Mouse (Mus musculus) forebrain, embryonic 11.5 days (tissue): ENCODE measurements at regions not wholly inside any gene's neighbourhood (a gene's known extent, or its start where the extent isn't known, plus 50 kb on each side); places are given as distances from the start of the nearest gene placed in this dataset.

Source experiments
- ATAC-seq: fragments of 200-750 bp; cut with Nextera tagmentation; replicated peaks from 2 replicates; pipeline ENCODE4 v1.8.0; 2017; ENCODE audit warnings: moderate TSS enrichment; ENCODE audit not compliant: low FRiP score
- DNase-seq: peaks from one replicate; pipeline ENCODE4 v3.0.0-alpha.2; 2017; ENCODE audit warnings: low spot score
- H3K27ac ChIP-seq: fragments of 300-500 bp; sonication (generic); 2 replicates; pipeline ENCODE4 v1.5.1; 2014; ENCODE audit warnings: low read depth, low read length
- H3K27me3 ChIP-seq: fragments of 300-500 bp; sonication (generic); 2 replicates; pipeline ENCODE4 v1.6.1; 2014; ENCODE audit warnings: mild to moderate bottlenecking, low read length, mixed read lengths; ENCODE audit not compliant: control insufficient read depth, insufficient read depth
- H3K36me3 ChIP-seq: fragments of 300-500 bp; sonication (generic); 2 replicates; pipeline ENCODE4 v1.6.1; 2014; ENCODE audit warnings: mild to moderate bottlenecking, low read length, moderate library complexity, mixed read lengths; ENCODE audit not compliant: control insufficient read depth, insufficient read depth
- H3K4me1 ChIP-seq: fragments of 300-500 bp; sonication (generic); replicated peaks from 2 replicates; pipeline ENCODE4 v1.6.1; 2014; ENCODE audit warnings: low read length, mixed read lengths; ENCODE audit not compliant: control insufficient read depth, insufficient read depth
- H3K4me2 ChIP-seq: fragments of 300-500 bp; sonication (generic); 2 replicates; pipeline ENCODE4 v1.6.1; 2014; ENCODE audit warnings: low read depth, mild to moderate bottlenecking, low read length, moderate library complexity, mixed read lengths; ENCODE audit not compliant: severe bottlenecking
- H3K4me3 ChIP-seq: fragments of 300-500 bp; sonication (generic); 2 replicates; pipeline ENCODE4 v1.5.1; 2014; ENCODE audit warnings: low read depth, low read length
- H3K9ac ChIP-seq: fragments of 300-500 bp; sonication (generic); 2 replicates; pipeline ENCODE4 v1.6.1; 2014; ENCODE audit warnings: low read length
- H3K9me3 ChIP-seq: fragments of 300-500 bp; sonication (generic); 2 replicates; pipeline ENCODE4 v1.6.1; 2016; ENCODE audit warnings: low read length, mixed read lengths; ENCODE audit not compliant: control insufficient read depth
- WGBS: fragments of 180-500 bp; shearing (Covaris S2); extraction: QIAGEN DNeasy Blood & Tissue Kit; methylation state at CpG from one replicate; pipeline ENCODE4 v1.1.7; 2014; 5-methylcytosine and 5-hydroxymethylcytosine counted together

- H3K4me3 ChIP-seq, result no peak overlapping the region
- no peaks in the 10 kb centered on the region for H3K36me3 ChIP-seq
- WGBS, result 78% methylated on average over 2 of the region's 2 CpGs
- no peaks in the 10 kb centered on the region for H3K27me3 ChIP-seq
- H3K9me3 ChIP-seq, result no peaks in the 10 kb centered on the region
- H3K9ac ChIP-seq, result no peak overlapping the region
- H3K4me2 ChIP-seq, result no peak overlapping the region
- no peak for DNase-seq
- no peak for ATAC-seq
- H3K27ac ChIP-seq, result no peak overlapping the region
- H3K4me1 ChIP-seq, result no peaks in the 10 kb centered on the region
Measured at GRCm38 (mm10) chr6:148647423-148648390, 183.6 kb downstream of the Ipo8 start.

- Histone ChIP-seq H3K4me1 (no peaks in the 10 kb centered on the region), H3K9me3 (no peaks in the 10 kb centered on the region), H3K27me3 (no peaks in the 10 kb centered on the region), H3K9ac (no peak overlapping the region), H3K36me3 (no peaks in the 10 kb centered on the region), H3K4me3 (no peak overlapping the region), H3K4me2 (no peak overlapping the region), H3K27ac (no peak overlapping the region)
- 70% methylated on average over 1 of the region's 1 CpGs for WGBS
- DNase-seq, result no peak
- ATAC-seq, result no peak
Measured at GRCm38 (mm10) chr6:148640595-148640994, 190.7 kb downstream of the Ipo8 start.

DNA sequence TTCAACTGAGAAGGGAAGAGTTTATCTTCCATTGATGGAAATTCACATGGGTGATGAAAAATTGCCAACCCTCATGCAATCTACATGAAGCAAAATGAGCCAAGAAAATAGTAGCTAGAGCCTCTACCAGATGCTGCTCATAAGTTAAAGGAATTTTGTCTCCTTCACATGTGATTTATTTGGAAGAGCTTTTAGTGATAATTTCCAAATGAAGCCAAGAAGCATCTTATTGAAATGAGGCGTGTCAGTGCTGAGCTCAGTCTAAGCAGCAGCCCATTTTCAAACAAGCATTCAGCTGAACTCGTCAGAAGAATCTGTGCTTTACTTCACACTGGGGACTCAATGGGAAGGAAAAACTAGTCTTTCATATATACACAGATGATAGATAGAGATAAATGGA is 190.0 kb upstream of the Tmtc1 start:
- no peak for ATAC-seq
- H3K4me1 ChIP-seq, result no peaks in the 10 kb centered on the region
- no peak overlapping the region for H3K27ac ChIP-seq
- H3K36me3 ChIP-seq, result no peaks in the 10 kb centered on the region
- DNase-seq, result no peak
- H3K9me3 ChIP-seq, result no peaks in the 10 kb centered on the region
- no peak overlapping the region for H3K9ac ChIP-seq
- H3K4me3 ChIP-seq, result no peak overlapping the region
- H3K4me2 ChIP-seq, result no peak overlapping the region
- 87% methylated on average over 2 of the region's 2 CpGs for WGBS
- H3K27me3 ChIP-seq, result no peaks in the 10 kb centered on the region

DNA sequence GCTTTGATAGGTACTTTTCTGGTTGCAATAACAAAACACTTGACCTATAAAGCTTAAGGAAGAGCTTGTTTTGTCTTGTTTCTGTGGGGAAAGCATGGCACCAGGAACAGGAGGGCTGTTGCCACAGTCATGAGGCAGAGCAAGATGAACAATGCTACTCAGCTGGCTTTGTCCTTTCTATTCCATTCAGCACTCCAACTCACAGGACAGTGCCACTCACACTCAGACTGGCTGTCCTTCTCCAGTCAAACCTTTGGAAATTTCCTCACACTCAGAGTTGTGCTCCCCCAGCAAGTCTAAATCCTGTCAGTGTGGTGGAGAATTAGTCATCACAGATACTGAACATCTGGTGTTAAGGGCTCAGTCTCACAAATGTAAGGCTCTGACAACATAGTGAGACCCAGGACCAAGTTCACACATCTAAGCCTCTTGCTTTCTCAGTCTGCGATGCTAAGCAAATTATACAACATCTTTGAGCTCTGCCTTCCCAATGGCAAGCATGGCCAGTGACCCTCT is 183.0 kb upstream of the Tmtc1 start:
- no peaks in the 10 kb centered on the region for H3K36me3 ChIP-seq
- 93% methylated on average over 1 of the region's 1 CpGs for WGBS
- DNase-seq (no peak), ATAC-seq (no peak)
- no peaks in the 10 kb centered on the region for H3K9me3 ChIP-seq
- H3K27me3 ChIP-seq, result no peaks in the 10 kb centered on the region
- no peaks in the 10 kb centered on the region for H3K4me1 ChIP-seq
- no peak overlapping the region for H3K4me3 ChIP-seq
- no peak overlapping the region for H3K4me2 ChIP-seq
- H3K9ac ChIP-seq, result no peak overlapping the region
- H3K27ac ChIP-seq, result no peak overlapping the region

DNA sequence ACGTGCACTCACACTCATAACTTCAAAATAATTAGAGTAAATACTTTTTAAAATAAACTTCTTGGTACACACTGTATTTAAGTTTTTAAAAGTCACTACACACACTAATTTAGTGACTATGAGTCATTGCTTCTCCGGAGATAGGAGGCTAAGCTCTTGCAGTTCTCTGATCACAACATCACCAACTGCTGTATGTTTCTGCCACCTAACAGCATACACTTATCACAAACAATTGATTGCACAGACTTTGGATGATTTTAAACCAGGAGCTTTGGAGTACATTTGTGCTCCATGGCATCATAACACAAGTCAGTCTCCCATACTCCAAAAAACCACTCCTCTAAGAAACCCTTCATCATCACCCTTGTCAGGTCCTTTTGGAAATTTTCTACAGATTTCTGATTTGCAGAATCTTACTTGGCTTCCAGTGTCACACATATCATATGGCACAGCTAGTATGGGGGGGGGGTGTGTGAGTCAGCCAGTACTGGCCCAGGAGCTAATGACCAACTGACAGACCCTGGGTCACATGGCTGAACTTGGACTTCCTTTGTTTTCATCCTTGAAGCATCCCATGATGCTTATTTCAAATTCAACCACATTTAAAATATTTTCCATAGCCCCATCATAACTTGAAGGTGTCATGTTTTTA is 179.1 kb upstream of the Tmtc1 start:
- no peaks in the 10 kb centered on the region for H3K4me1 ChIP-seq
- no peak overlapping the region for H3K4me3 ChIP-seq
- DNase-seq (no peak), ATAC-seq (no peak)
- WGBS, result 91% methylated on average over 2 of the region's 2 CpGs
- H3K36me3 ChIP-seq, result no peaks in the 10 kb centered on the region
- H3K27me3 ChIP-seq, result no peaks in the 10 kb centered on the region
- no peak overlapping the region for H3K9ac ChIP-seq
- no peaks in the 10 kb centered on the region for H3K9me3 ChIP-seq
- H3K4me2 ChIP-seq, result no peak overlapping the region
- no peak overlapping the region for H3K27ac ChIP-seq

DNA sequence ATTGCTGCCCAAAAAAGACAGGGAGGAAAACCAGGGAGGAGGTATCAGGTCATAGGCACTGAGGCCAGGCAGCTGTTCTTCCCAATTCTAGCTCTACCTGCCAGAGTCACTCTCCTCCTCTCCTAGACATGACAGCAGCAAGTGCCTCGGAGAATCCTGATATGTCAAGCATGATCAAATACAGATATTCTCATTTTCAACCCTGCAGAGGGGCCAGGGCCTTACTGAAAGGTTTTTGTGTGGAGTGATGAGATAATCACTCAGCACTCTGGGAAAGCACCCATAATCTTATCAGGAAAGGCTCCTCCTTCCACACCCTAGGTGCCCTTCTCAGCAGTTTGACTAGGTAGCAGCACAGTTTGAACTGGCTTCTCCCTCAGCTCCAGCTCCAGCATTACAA is 175.8 kb upstream of the Tmtc1 start:
- no peak overlapping the region for H3K9ac ChIP-seq
- no peaks in the 10 kb centered on the region for H3K9me3 ChIP-seq
- H3K36me3 ChIP-seq, result no peaks in the 10 kb centered on the region
- no peaks in the 10 kb centered on the region for H3K27me3 ChIP-seq
- no peak overlapping the region for H3K4me2 ChIP-seq
- H3K4me1 ChIP-seq, result no peaks in the 10 kb centered on the region
- 86% methylated on average over 1 of the region's 1 CpGs for WGBS
- ATAC-seq, result no peak
- no peak overlapping the region for H3K27ac ChIP-seq
- DNase-seq, result no peak
- no peak overlapping the region for H3K4me3 ChIP-seq

- H3K9me3 ChIP-seq, result no peaks in the 10 kb centered on the region
- no peaks in the 10 kb centered on the region for H3K36me3 ChIP-seq
- H3K4me3 ChIP-seq, result no peak overlapping the region
- H3K4me1 ChIP-seq, result no peaks in the 10 kb centered on the region
- H3K9ac ChIP-seq, result no peak overlapping the region
- DNase-seq (no peak), ATAC-seq (no peak)
- H3K27me3 ChIP-seq, result no peaks in the 10 kb centered on the region
- WGBS, result 23% methylated on average over 4 of the region's 4 CpGs
- H3K4me2 ChIP-seq, result no peak overlapping the region
- no peak overlapping the region for H3K27ac ChIP-seq
Measured at GRCm38 (mm10) chr6:148615931-148616330, 171.7 kb upstream of the Tmtc1 start.

DNA sequence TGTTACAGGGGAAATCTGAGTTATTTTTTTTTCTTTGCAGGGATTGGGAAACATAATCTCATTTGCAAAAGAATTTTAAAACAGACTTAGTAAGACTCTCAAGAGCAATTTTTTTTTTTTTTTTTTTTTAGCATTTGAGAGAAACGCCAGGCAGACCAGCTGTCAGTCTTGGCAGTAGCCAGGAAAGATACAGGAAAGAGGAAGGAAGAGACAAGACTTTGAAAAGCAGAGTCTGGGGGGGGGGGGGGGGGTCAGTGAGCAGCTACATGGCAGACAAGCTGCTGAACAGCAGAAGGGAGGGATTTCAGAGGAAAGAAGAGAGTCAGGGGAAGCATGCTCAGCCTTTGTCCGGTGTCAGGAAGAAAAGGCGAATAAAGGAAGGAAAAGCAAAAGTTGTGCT is 171.3 kb upstream of the Tmtc1 start:
- WGBS, result 34% methylated on average over 3 of the region's 3 CpGs
- DNase-seq, result no peak
- Histone ChIP-seq H3K4me2 (no peak overlapping the region), H3K27ac (no peak overlapping the region), H3K9ac (no peak overlapping the region), H3K4me3 (no peak overlapping the region), H3K9me3 (no peaks in the 10 kb centered on the region), H3K4me1 (no peaks in the 10 kb centered on the region), H3K36me3 (no peaks in the 10 kb centered on the region), H3K27me3 (no peaks in the 10 kb centered on the region)
- ATAC-seq, result no peak
